Mouse (Mus musculus): ENCODE measurements around the gene Rccd1.

DNA sequence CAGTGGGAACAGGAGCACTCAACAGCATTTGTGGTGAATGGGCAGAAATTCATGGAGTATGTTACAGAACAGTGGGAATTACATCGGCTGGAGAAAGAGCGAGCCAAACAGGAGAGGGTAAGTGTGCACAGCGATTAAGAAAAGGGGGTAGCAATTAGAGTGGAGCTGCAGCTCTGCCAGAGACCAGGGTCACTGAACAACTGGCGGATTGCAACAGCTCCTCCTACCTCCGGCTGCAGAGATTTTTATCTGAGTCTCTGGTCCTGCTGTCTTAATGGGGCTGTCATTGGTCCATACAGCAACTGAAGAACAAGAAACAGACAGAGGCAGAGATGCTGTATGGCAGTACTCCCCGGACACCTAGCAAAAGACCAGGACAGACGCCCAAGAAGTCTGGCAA, 13.5 kb downstream of the Rccd1 start:
- TF ChIP-seq CTCF (IDR thresholded peaks at IDR 0.05; ENCODE audit: insufficient read depth, low read length), result no peak
- no peak for TF ChIP-seq POLR2A (IDR thresholded peaks at IDR 0.05; ENCODE audit: borderline replicate concordance, extremely low read depth, low read depth, low read length)
